ENCODE assay signal across 8 mouse cellular contexts in the genomic region with DNA sequence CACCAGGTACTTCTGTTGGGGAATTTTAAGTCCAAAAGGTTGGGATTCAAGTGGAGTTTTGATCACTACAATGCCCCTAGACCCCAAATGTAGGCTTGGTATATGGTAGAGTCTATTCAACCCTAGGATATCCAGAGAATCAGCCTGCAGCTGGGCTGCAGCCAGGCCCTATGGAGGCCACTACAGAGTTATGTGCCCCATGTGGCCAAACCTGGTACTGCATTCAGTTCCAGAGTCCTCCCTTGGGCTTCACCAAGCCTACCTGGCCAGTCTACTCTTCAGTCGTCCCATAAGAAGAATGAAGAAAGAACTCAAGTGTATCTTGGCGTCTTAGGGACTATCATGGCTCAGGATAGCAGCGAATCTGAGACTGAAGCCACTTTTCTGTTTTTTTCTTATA. TPM values are rescaled to one million over a fixed set of nuclear protein-coding genes. Genes with fewer than 3 reads are reported as not detected.
DNase-seq lines count a peak whose midpoint lies in the region.

No protein-coding gene starts in this region.

- DNase-seq in 3T3-L1 (ENCODE audit: low read depth, low spot score) (peak; percentile 79), ES-CJ7 (ENCODE audit: low read depth, low spot score) (peak; percentile 62)
- DNase-seq in cerebellum, adult 11-12 months, result peak; percentile 26
- DNase-seq in gastrocnemius, adult 8-10 months (ENCODE audit: low spot score in 2 of 2), result peak; percentile 40 to 43
- DNase-seq in kidney, postnatal 10 days, result peak; percentile 89
- peak; percentile 64 to 71 for DNase-seq in lung, adult 18-20 months
- peak; percentile 78 to 83 for DNase-seq in right cerebral cortex, adult 2 months (ENCODE audit: low spot score in 2 of 2)
- DNase-seq in urinary bladder, adult 18-20 months (ENCODE audit: low spot score in 2 of 2), result peak; percentile 51 to 72

RNA-seq across cellular contexts. Expression of a gene that starts 10.8 kb away (rescaled TPM):
- total RNA-seq in gastrocnemius, adult 8-10 months (2022), result 1 to 10 TPM in 3 of 4 experiments, under 1 TPM in 1; 0.90 to 2.0 (median 1.4) TPM

Comparison
In these comparisons a context has a peak if more than half of its experiments do, and no peak if none do; other contexts are left out.
1. Peak in every context shown above with its lines: DNase-seq.
2. DNase-seq: peak in every context shown above with its lines; median percentile 89 in kidney, postnatal 10 days; 80 in right cerebral cortex, adult 2 months; 79 in 3T3-L1; 68 in lung, adult 18-20 months; 62 in ES-CJ7; 62 in urinary bladder, adult 18-20 months; 42 in gastrocnemius, adult 8-10 months; 26 in cerebellum, adult 11-12 months.